Mouse (Mus musculus): Measurements from ENCODE around the gene Adh5. TPM values are rescaled to one million over a fixed set of nuclear protein-coding genes. Genes with fewer than 3 reads are reported as not detected.
"Not testable (repeated sequence)": the region's sequence is repeated elsewhere in the genome, so short reads cannot be mapped to it uniquely, and the experiment has no call there.

Adh5 gene
- polyA plus RNA-seq, 1 experiment from 2014 or later, result 280 TPM

DNA sequence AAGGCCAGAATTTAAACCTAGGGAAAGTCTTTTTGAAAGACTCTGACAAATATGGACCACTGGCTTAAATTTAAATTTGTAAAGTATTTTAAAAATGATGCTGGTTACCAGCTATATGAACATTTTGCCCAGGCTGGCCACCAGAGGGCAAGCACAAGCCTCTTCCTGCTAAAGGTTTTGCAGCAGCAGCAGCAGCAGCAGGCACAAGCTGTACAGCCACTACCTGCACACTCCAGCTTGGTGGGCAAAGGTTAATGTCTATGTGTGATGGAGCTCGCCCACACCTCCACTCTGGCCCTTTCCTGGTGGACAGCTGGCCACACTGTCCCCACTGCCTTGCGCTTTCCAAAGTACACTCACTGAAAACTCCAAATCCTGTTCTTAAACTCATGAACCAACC, 20.2 kb downstream of the Adh5 start:
- no peak overlapping the region for H3K4me2 ChIP-seq (ENCODE audit: low read length)
- no peaks in the 10 kb centered on the region for H3K4me1 ChIP-seq (replicated peaks; ENCODE audit: insufficient read depth, low read length)
- ATAC-seq (replicated peaks; ENCODE audit: low FRiP score, low read depth) (peak; percentile 82), DNase-seq (ENCODE audit: low spot score) (peak; percentile 78)
- peaks cover 45% of the 10 kb centered on the region for H3K36me3 ChIP-seq (ENCODE audit: insufficient read depth, low read length)
- no peak overlapping the region for H3K9ac ChIP-seq (ENCODE audit: low read depth, low read length)
- H3K27ac ChIP-seq, result no peak overlapping the region
- H3K27me3 ChIP-seq (ENCODE audit: insufficient read depth, low read length), result no peaks in the 10 kb centered on the region
- 59% methylated on average over 2 of the region's 2 CpGs for WGBS
- no peak overlapping the region for H3K4me3 ChIP-seq (replicated peaks; ENCODE audit: low read depth, low read length)
- H3K9me3 ChIP-seq (replicated peaks; ENCODE audit: low read length), result no peaks in the 10 kb centered on the region
- TF ChIP-seq CTCF (IDR thresholded peaks at IDR 0.05; ENCODE audit: low read depth), result peak; percentile 76

DNA sequence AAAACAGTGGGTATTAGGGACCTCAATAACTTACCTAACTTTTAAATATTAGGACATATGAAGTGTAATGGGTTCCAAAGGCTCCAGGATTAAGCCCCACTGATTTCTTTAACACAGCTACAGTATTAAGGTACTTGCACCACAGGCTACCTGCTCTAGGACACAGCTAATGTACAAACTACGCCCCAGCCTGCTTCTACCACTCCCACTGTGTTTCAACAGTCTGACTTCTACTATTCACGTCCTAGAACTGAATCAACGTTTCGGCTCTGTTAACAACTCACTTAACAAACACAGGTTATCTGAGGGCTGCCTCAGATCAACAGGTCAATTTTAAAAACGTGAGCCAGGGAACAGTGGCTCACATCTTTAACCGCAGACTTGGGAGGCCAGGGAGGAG, 20.9 kb downstream of the Adh5 start:
- H3K27me3 ChIP-seq (ENCODE audit: insufficient read depth, low read length), result no peaks in the 10 kb centered on the region
- H3K4me1 ChIP-seq (replicated peaks; ENCODE audit: insufficient read depth, low read length), result no peaks in the 10 kb centered on the region
- ATAC-seq (replicated peaks; ENCODE audit: low FRiP score, low read depth), result no peak
- WGBS, result 82% methylated on average over 6 of the region's 6 CpGs
- H3K9me3 ChIP-seq (replicated peaks; ENCODE audit: low read length), result no peaks in the 10 kb centered on the region
- H3K9ac ChIP-seq (ENCODE audit: low read depth, low read length), result no peak overlapping the region
- TF ChIP-seq CTCF (IDR thresholded peaks at IDR 0.05; ENCODE audit: low read depth), result no peak
- peaks cover 48% of the 10 kb centered on the region for H3K36me3 ChIP-seq (ENCODE audit: insufficient read depth, low read length)
- no peak for DNase-seq (ENCODE audit: low spot score)
- H3K4me3 ChIP-seq (replicated peaks; ENCODE audit: low read depth, low read length), result no peak overlapping the region
- no peak overlapping the region for H3K27ac ChIP-seq
- H3K4me2 ChIP-seq (ENCODE audit: low read length), result no peak overlapping the region

DNA sequence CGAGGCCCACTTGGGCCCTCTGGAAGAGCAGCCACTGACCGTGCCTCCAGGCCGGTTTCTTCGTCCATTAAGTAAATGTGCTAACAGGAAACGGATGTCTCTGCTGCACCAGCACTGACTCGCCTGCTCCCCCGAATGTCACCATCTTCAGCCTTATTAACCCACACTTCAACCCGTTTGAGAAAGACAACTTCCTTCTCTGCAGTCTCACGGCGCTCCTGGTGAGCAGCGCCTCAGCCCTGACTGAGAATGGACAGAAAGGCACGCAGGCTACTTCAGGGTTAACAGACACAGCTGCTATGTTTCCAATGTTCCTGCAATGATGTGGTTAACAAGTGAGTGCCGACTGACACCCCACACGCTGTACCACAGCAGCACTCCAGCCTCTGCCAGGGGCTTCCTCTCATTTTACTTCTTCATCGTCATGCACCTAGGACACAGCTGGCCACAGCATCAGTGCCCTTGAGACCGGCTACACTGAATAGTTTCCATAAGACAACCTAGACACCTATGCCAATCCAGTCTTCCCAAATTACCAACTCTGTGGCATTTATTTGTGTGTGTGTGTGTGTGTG, 21.8 kb downstream of the Adh5 start:
- 62% methylated on average over 16 of the region's 16 CpGs for WGBS
- DNase-seq (ENCODE audit: low spot score), result no peak
- no peak overlapping the region for H3K4me3 ChIP-seq (replicated peaks; ENCODE audit: low read depth, low read length)
- ATAC-seq (replicated peaks; ENCODE audit: low FRiP score, low read depth), result no peak
- H3K4me1 ChIP-seq (replicated peaks; ENCODE audit: insufficient read depth, low read length), result no peaks in the 10 kb centered on the region
- H3K4me2 ChIP-seq (ENCODE audit: low read length), result no peak overlapping the region
- H3K36me3 ChIP-seq (ENCODE audit: insufficient read depth, low read length), result peaks cover 49% of the 10 kb centered on the region
- no peaks in the 10 kb centered on the region for H3K27me3 ChIP-seq (ENCODE audit: insufficient read depth, low read length)
- no peak for TF ChIP-seq CTCF (IDR thresholded peaks at IDR 0.05; ENCODE audit: low read depth)
- H3K9ac ChIP-seq (ENCODE audit: low read depth, low read length), result no peak overlapping the region
- H3K27ac ChIP-seq, result no peak overlapping the region
- no peaks in the 10 kb centered on the region for H3K9me3 ChIP-seq (replicated peaks; ENCODE audit: low read length)

DNA sequence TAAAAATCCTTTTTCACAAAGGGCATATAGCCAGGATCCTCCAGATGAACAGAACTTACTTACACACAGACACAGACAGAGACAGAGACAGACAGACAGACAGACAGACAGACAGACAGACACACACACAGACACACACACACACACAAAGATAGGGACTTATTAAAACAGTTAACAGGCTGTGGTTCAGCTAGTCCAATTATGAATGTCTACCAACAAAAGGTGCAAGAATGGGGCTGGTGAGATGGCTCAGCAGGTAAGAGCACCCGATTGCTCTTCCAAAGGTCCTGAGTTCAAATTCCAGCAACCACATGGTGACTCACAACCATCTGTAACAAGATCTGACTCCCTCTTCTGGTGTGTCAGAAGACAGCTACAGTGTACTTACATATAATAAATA, 23.8 kb downstream of the Adh5 start:
- H3K4me1 ChIP-seq (replicated peaks; ENCODE audit: insufficient read depth, low read length); ATAC-seq (replicated peaks; ENCODE audit: low FRiP score, low read depth); DNase-seq (ENCODE audit: low spot score); H3K9me3 ChIP-seq (replicated peaks; ENCODE audit: low read length); H3K9ac ChIP-seq (ENCODE audit: low read depth, low read length); H3K4me3 ChIP-seq (replicated peaks; ENCODE audit: low read depth, low read length); H3K27ac ChIP-seq; H3K27me3 ChIP-seq (ENCODE audit: insufficient read depth, low read length); H3K4me2 ChIP-seq (ENCODE audit: low read length): not testable (repeated sequence)
- 92% methylated on average over 1 of the region's 1 CpGs for WGBS
- H3K36me3 ChIP-seq (ENCODE audit: insufficient read depth, low read length), result peaks cover 39% of the 10 kb centered on the region

DNA sequence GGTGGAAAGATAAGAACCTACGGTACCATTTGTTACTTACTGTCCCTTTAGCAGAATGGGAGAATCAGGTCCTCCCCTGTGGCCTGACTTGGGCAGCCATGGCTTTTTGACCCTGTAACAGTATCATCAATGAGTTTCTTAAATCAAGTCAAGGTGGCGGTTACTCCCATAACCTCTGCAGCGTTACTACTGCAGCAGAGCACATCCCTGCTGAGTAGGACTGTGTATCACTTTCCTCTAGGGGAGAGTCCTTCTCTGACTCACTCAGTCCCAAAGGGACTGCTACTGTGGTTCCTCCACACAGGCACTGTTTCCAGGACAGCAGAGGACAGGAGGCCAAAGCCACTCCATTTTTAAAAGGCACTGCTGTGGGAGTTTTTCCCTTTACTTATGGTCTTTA, 28.2 kb downstream of the Adh5 start:
- Histone ChIP-seq H3K36me3 (ENCODE audit: insufficient read depth, low read length) (peaks cover 21% of the 10 kb centered on the region), H3K4me2 (ENCODE audit: low read length) (no peak overlapping the region), H3K27ac (no peak overlapping the region), H3K9ac (ENCODE audit: low read depth, low read length) (no peak overlapping the region), H3K9me3 (replicated peaks; ENCODE audit: low read length) (no peaks in the 10 kb centered on the region), H3K4me1 (replicated peaks; ENCODE audit: insufficient read depth, low read length) (no peaks in the 10 kb centered on the region), H3K4me3 (replicated peaks; ENCODE audit: low read depth, low read length) (no peak overlapping the region), H3K27me3 (ENCODE audit: insufficient read depth, low read length) (no peaks in the 10 kb centered on the region)
- 33% methylated on average over 3 of the region's 3 CpGs for WGBS
- ATAC-seq (replicated peaks; ENCODE audit: low FRiP score, low read depth) (peak; percentile 25; the same call in 1 of the 2 replicates), DNase-seq (ENCODE audit: low spot score) (peak; percentile 61)
- TF ChIP-seq CTCF (IDR thresholded peaks at IDR 0.05; ENCODE audit: low read depth), result no peak

DNA sequence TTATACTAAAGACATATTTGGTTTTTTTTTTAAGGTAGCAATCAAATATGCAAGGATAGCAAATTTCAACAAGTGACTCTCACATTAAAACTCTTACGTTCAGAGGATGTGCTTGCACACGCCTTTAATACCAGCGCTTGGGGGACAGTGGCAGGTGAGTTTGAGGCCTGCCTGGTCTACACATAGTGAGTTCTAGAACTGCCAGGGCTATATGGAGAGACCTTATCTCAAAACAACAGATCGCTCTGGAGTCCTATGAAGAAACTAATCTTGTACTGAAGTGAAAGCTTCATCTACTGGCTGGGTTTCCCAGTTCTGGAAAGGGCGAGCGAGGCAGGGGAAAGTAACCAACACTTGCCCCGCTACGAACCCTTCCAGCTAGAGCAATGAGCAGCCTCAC, 36.6 kb downstream of the Adh5 start:
- no peak overlapping the region for H3K9ac ChIP-seq (ENCODE audit: low read depth, low read length)
- no peak for ATAC-seq (replicated peaks; ENCODE audit: low FRiP score, low read depth)
- no peaks in the 10 kb centered on the region for H3K27me3 ChIP-seq (ENCODE audit: insufficient read depth, low read length)
- no peak for DNase-seq (ENCODE audit: low spot score)
- WGBS, result 93% methylated on average over 8 of the region's 8 CpGs
- H3K4me3 ChIP-seq (replicated peaks; ENCODE audit: low read depth, low read length), result no peak overlapping the region
- no peak overlapping the region for H3K27ac ChIP-seq
- no peak for TF ChIP-seq CTCF (IDR thresholded peaks at IDR 0.05; ENCODE audit: low read depth)
- no peaks in the 10 kb centered on the region for H3K4me1 ChIP-seq (replicated peaks; ENCODE audit: insufficient read depth, low read length)
- no peak overlapping the region for H3K4me2 ChIP-seq (ENCODE audit: low read length)
- H3K9me3 ChIP-seq (replicated peaks; ENCODE audit: low read length), result no peaks in the 10 kb centered on the region
- H3K36me3 ChIP-seq (ENCODE audit: insufficient read depth, low read length), result peaks cover 11% of the 10 kb centered on the region; the same call in 1 of the 2 replicates
